Mouse (Mus musculus): ENCODE results near the gene Prkn. TPM values are rescaled to one million over a fixed set of nuclear protein-coding genes. Genes with fewer than 3 reads are reported as not detected.

The Prkn gene
- polyA plus RNA-seq, 1 experiment = 16.7 TPM

GRCm38 (mm10) chr17:12094827-12095590 lies 1254.8 kb downstream of the Prkn start:
- no peak for DNase-seq

GRCm38 (mm10) chr17:12099415-12099814 lies 1259.2 kb downstream of the Prkn start:
- Histone ChIP-seq H3K4me1 (ENCODE audit: control insufficient read depth, insufficient read depth, low read length) (no peaks in the 10 kb centered on the region), H3K4me3 (replicated peaks; ENCODE audit: insufficient read depth, low read depth, low read length) (no peak overlapping the region), H3K27ac (ENCODE audit: insufficient read depth, low read length) (no peak overlapping the region), H3K27me3 (ENCODE audit: control insufficient read depth, insufficient read depth, low read length) (no peaks in the 10 kb centered on the region)
- no peak for DNase-seq
- TF ChIP-seq POLR2A (IDR thresholded peaks at IDR 0.05; ENCODE audit: borderline replicate concordance, insufficient read depth, low read length) (no peak), CTCF (IDR thresholded peaks at IDR 0.05; ENCODE audit: borderline replicate concordance, insufficient read depth, low read depth, low read length) (no peak)

More at GRCm38 (mm10) chr17:12094827-12095590, 1254.8 kb downstream of the Prkn start:
- TF ChIP-seq POLR2A (IDR thresholded peaks at IDR 0.05; ENCODE audit: borderline replicate concordance, insufficient read depth, low read length) = no peak
- TF ChIP-seq CTCF (IDR thresholded peaks at IDR 0.05; ENCODE audit: borderline replicate concordance, insufficient read depth, low read depth, low read length) = no peak
- Histone ChIP-seq H3K27ac (ENCODE audit: insufficient read depth, low read length) (no peak overlapping the region), H3K27me3 (ENCODE audit: control insufficient read depth, insufficient read depth, low read length) (no peaks in the 10 kb centered on the region), H3K4me3 (replicated peaks; ENCODE audit: insufficient read depth, low read depth, low read length) (no peak overlapping the region), H3K4me1 (ENCODE audit: control insufficient read depth, insufficient read depth, low read length) (peaks cover 5% of the 10 kb centered on the region; the same call in 1 of the 2 replicates)
- WGBS = 80% methylated on average over 9 of the region's 9 CpGs

GRCm38 (mm10) chr17:12102326-12102725 lies 1262.1 kb downstream of the Prkn start:
- H3K27ac ChIP-seq (ENCODE audit: insufficient read depth, low read length) = no peak overlapping the region
- H3K27me3 ChIP-seq (ENCODE audit: control insufficient read depth, insufficient read depth, low read length) = no peaks in the 10 kb centered on the region
- H3K4me3 ChIP-seq (replicated peaks; ENCODE audit: insufficient read depth, low read depth, low read length) = no peak overlapping the region
- 98% methylated on average over 10 of the region's 10 CpGs for WGBS
- H3K4me1 ChIP-seq (ENCODE audit: control insufficient read depth, insufficient read depth, low read length) = no peaks in the 10 kb centered on the region
- TF ChIP-seq CTCF (IDR thresholded peaks at IDR 0.05; ENCODE audit: borderline replicate concordance, insufficient read depth, low read depth, low read length) (no peak), POLR2A (IDR thresholded peaks at IDR 0.05; ENCODE audit: borderline replicate concordance, insufficient read depth, low read length) (no peak)
- no peak for DNase-seq

- no peak overlapping the region for H3K4me3 ChIP-seq (replicated peaks; ENCODE audit: insufficient read depth, low read depth, low read length)
- no peaks in the 10 kb centered on the region for H3K4me1 ChIP-seq (ENCODE audit: control insufficient read depth, insufficient read depth, low read length)
- no peak for DNase-seq
- no peak overlapping the region for H3K27ac ChIP-seq (ENCODE audit: insufficient read depth, low read length)
- no peak for TF ChIP-seq POLR2A (IDR thresholded peaks at IDR 0.05; ENCODE audit: borderline replicate concordance, insufficient read depth, low read length)
- 0 out of 2 replicates have a peak, but pooled peaks have one; percentile 19 for TF ChIP-seq CTCF (IDR thresholded peaks at IDR 0.05; ENCODE audit: borderline replicate concordance, insufficient read depth, low read depth, low read length)
- H3K27me3 ChIP-seq (ENCODE audit: control insufficient read depth, insufficient read depth, low read length) = no peaks in the 10 kb centered on the region
- WGBS = 89% methylated on average over 6 of the region's 6 CpGs
Observed at GRCm38 (mm10) chr17:12103781-12104180, 1263.6 kb downstream of the Prkn start.

DNA sequence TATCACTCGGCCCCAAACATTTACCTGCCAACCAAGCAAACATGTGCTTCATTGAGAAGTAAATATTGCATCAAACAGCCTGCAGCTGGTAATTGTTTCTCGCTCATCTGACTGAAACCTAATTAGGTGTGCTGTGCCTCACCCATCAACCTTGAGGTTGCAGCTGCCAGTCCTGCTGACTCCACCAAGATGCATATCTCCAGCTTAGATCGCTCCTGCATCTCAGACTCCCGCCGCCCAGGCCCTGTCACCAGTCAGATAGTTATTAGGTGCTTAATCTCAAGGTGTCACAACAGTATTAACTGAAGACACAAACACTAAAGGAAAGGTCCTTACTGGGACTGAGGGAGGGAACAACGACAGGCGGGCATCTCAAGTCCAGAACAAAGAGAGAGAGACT lies 1264.1 kb downstream of the Prkn start:
- 94% methylated on average over 7 of the region's 7 CpGs for whole genome bisulfite sequencing
- H3K27me3 ChIP-seq (ENCODE audit: control insufficient read depth, insufficient read depth, low read length) = no peaks in the 10 kb centered on the region
- TF ChIP-seq POLR2A (IDR thresholded peaks at IDR 0.05; ENCODE audit: borderline replicate concordance, insufficient read depth, low read length) (no peak), CTCF (IDR thresholded peaks at IDR 0.05; ENCODE audit: borderline replicate concordance, insufficient read depth, low read depth, low read length) (no peak)
- H3K4me3 ChIP-seq (replicated peaks; ENCODE audit: insufficient read depth, low read depth, low read length) = no peak overlapping the region
- H3K4me1 ChIP-seq (ENCODE audit: control insufficient read depth, insufficient read depth, low read length) = no peaks in the 10 kb centered on the region
- no peak for DNase-seq
- no peak overlapping the region for H3K27ac ChIP-seq (ENCODE audit: insufficient read depth, low read length)

DNA sequence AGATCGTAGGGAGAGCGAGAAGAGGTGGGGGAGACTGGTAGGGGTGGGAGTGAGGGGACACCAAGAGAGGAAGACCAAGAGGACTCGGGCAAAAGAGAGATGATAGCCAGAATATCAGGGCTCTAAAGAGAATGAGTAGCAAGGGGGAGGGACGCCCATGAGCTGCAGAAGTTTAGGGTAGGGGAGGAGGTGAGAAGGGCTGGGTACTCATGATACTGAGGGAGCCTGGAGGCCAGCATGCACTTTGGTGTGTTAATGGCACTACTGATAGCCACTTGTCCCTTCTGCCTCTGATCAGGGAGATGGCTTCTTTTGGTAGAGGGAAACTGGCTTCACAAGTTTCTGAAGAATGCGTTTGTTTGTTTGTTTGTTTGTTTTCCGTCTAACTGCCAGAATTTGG lies 1264.5 kb downstream of the Prkn start:
- WGBS = 97% methylated on average over 6 of the region's 6 CpGs
- TF ChIP-seq CTCF (IDR thresholded peaks at IDR 0.05; ENCODE audit: borderline replicate concordance, insufficient read depth, low read depth, low read length) (no peak), POLR2A (IDR thresholded peaks at IDR 0.05; ENCODE audit: borderline replicate concordance, insufficient read depth, low read length) (no peak)
- no peak for DNase-seq
- Histone ChIP-seq H3K4me3 (replicated peaks; ENCODE audit: insufficient read depth, low read depth, low read length) (no peak overlapping the region), H3K27me3 (ENCODE audit: control insufficient read depth, insufficient read depth, low read length) (no peaks in the 10 kb centered on the region), H3K4me1 (ENCODE audit: control insufficient read depth, insufficient read depth, low read length) (no peaks in the 10 kb centered on the region), H3K27ac (ENCODE audit: insufficient read depth, low read length) (no peak overlapping the region)

DNA sequence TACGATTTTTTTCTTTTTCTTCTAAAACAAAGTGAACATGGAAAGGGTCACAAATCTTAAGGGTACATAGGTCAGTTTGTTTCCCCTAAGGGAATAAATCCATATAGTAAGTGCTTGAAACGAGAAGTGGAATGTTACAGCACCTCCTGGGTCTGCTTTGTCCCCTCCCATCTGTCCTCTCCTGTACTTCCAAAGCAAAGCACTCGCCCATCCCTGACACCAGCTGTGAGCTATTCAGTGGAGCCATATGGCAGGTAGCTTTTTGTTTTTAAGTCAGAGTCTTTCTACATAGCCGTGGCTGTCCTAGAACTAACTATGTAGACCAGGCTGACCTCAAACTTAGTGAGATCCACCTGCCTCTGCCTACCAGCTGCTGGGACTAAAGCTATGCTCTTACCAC lies 1266.1 kb downstream of the Prkn start:
- 30% methylated on average over 4 of the region's 4 CpGs for WGBS
- peak in 1 of 2 experiments; percentile 48 for DNase-seq
- Histone ChIP-seq H3K4me1 (ENCODE audit: control insufficient read depth, insufficient read depth, low read length) (no peaks in the 10 kb centered on the region), H3K4me3 (replicated peaks; ENCODE audit: insufficient read depth, low read depth, low read length) (no peak overlapping the region), H3K27me3 (ENCODE audit: control insufficient read depth, insufficient read depth, low read length) (no peaks in the 10 kb centered on the region), H3K27ac (ENCODE audit: insufficient read depth, low read length) (no peak overlapping the region)
- no peak for TF ChIP-seq CTCF (IDR thresholded peaks at IDR 0.05; ENCODE audit: borderline replicate concordance, insufficient read depth, low read depth, low read length)
- TF ChIP-seq POLR2A (IDR thresholded peaks at IDR 0.05; ENCODE audit: borderline replicate concordance, insufficient read depth, low read length) = no peak

Other genes starting within 250 kb of the Prkn start
- gene Pacrg, start 73 bp upstream of the Prkn start, polyA plus RNA-seq (2012; rRNA removed) = 17.4 TPM in 2 replicates

Data from cerebellum, adult 2 months (tissue).